Mouse (Mus musculus): ENCODE results near the gene Prkcq. TPM values are rescaled to one million over a fixed set of nuclear protein-coding genes. Genes with fewer than 3 reads are reported as not detected.
A peak's percentile ranks its signal among the peaks of the same experiment; 100 is the strongest.

Gene Prkcq
- polyA plus RNA-seq, 1 experiment, result 3.8 TPM

DNA sequence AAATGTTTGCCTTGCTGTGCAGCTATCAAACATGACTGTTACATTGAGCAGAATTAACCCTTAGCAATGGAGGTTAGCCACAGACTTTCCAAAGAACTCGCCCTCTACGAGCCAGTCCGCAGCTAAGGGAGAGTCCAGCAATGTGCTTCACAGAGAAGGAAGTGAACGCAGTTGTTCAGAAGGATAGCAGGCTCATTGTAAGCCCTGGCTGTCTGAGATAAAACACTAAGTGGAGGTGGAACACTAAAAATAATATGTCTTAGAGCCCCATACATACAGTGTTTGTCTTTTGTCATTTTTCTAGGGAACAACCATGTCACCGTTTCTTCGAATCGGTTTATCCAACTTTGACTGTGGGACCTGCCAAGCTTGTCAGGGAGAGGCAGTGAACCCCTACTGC is 54.6 kb downstream of the Prkcq start:
- TF ChIP-seq CTCF (IDR thresholded peaks at IDR 0.05; ENCODE audit: insufficient read depth, low read length), result no peak
- TF ChIP-seq POLR2A (IDR thresholded peaks at IDR 0.05; ENCODE audit: borderline replicate concordance, extremely low read depth, low read depth, low read length), result no peak
- WGBS, result 70% methylated on average over 7 of the region's 7 CpGs
- no peak overlapping the region for H3K4me3 ChIP-seq (replicated peaks; ENCODE audit: extremely low read depth, low read depth, low read length)
- DNase-seq, result no peak
- no peaks in the 10 kb centered on the region for H3K4me1 ChIP-seq (ENCODE audit: control insufficient read depth, insufficient read depth, low read length)

DNA sequence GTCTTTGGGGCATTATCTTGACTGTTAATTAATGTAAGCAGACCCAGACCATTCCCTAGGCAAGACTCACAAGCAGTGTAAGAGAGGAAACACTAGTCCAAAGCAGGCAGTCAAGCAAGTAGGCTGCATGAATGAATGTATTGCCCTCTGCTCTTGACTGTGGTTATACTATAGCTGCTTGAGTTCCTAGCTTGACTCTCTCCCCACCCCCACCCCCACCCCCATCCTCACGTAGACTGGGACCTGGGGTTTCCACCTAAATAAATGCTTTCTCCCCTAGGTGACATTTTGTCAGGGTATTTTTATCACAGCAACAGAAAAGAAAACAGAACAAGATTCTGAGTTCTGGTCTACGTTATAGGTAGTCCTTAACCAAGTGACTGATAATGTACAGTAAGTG is 57.2 kb downstream of the Prkcq start:
- no peak for DNase-seq
- TF ChIP-seq POLR2A (IDR thresholded peaks at IDR 0.05; ENCODE audit: borderline replicate concordance, extremely low read depth, low read depth, low read length) (no peak), CTCF (IDR thresholded peaks at IDR 0.05; ENCODE audit: insufficient read depth, low read length) (no peak)
- 67% methylated on average over 2 of the region's 2 CpGs for WGBS
- Histone ChIP-seq H3K4me1 (ENCODE audit: control insufficient read depth, insufficient read depth, low read length) (no peaks in the 10 kb centered on the region), H3K4me3 (replicated peaks; ENCODE audit: extremely low read depth, low read depth, low read length) (no peak overlapping the region)

DNA sequence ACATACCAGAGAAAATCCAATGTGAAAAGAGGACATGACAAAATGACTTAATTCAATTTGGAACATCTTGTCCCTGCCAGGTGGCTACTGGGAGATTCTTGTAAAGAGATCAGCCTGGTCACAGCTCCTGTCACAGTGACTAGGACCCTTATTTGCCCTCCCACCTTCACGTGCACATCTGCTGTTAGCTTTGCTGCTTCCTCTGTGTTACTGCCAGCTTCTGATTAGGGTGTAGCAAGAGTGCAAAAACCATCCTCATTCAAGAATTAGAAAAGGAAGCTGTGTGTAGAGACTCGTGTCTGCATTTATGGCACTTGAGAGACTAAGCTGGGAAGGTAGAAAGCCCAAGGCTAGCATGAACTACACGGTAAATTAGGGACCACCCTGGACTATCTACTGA is 59.2 kb downstream of the Prkcq start:
- TF ChIP-seq POLR2A (IDR thresholded peaks at IDR 0.05; ENCODE audit: borderline replicate concordance, extremely low read depth, low read depth, low read length), result no peak
- TF ChIP-seq CTCF (IDR thresholded peaks at IDR 0.05; ENCODE audit: insufficient read depth, low read length), result no peak
- Histone ChIP-seq H3K4me1 (ENCODE audit: control insufficient read depth, insufficient read depth, low read length) (no peaks in the 10 kb centered on the region), H3K4me3 (replicated peaks; ENCODE audit: extremely low read depth, low read depth, low read length) (no peak overlapping the region)
- DNase-seq, result no peak
- 62% methylated on average over 3 of the region's 3 CpGs for WGBS

DNA sequence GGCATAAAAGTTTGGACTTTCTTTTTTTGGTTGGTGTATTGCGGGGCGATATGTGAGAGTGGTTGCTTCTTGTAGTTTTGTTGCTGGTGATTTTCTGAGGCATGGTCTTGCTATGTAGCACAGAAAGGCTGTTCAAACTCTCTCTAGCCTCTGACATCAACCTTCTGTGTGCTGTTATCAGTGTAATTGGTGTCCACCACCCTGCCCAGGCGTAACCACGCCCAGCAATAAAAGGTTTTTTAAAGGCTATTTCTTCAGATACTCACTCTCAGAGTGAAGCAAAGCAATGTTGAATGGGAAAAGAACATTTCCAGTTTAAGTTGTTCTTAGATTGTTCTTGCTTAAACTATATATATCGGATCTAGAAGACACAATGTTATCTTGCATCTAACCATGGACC is 60.1 kb downstream of the Prkcq start:
- no peak for TF ChIP-seq CTCF (IDR thresholded peaks at IDR 0.05; ENCODE audit: insufficient read depth, low read length)
- TF ChIP-seq POLR2A (IDR thresholded peaks at IDR 0.05; ENCODE audit: borderline replicate concordance, extremely low read depth, low read depth, low read length), result no peak
- no peak overlapping the region for H3K4me3 ChIP-seq (replicated peaks; ENCODE audit: extremely low read depth, low read depth, low read length)
- no peak for DNase-seq
- 97% methylated on average over 5 of the region's 5 CpGs for WGBS
- H3K4me1 ChIP-seq (ENCODE audit: control insufficient read depth, insufficient read depth, low read length), result no peaks in the 10 kb centered on the region

DNA sequence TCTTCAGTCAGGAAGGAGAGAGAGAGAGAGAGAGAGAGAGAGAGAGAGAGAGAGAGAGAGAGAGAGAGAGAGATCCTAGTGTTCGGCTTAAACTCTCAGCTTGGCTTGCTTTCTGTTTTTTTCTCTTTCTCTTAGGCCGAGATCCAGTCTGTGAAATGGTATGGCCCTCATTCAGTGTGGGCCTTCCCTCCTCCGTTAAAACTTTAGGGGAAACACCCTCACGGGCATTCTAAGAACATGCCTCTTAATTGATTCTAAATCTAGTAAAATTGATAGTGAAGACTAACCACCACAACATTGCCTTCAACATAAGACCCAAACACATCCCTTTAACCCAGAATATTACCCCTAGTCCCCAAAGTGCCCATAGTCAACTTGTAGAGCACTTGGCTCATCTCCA is 66.3 kb downstream of the Prkcq start:
- 89% methylated on average over 4 of the region's 4 CpGs for WGBS
- DNase-seq, result no peak
- no peak overlapping the region for H3K4me3 ChIP-seq (replicated peaks; ENCODE audit: extremely low read depth, low read depth, low read length)
- H3K4me1 ChIP-seq (ENCODE audit: control insufficient read depth, insufficient read depth, low read length), result no peaks in the 10 kb centered on the region
- TF ChIP-seq POLR2A (IDR thresholded peaks at IDR 0.05; ENCODE audit: borderline replicate concordance, extremely low read depth, low read depth, low read length) (no peak), CTCF (IDR thresholded peaks at IDR 0.05; ENCODE audit: insufficient read depth, low read length) (no peak)

DNA sequence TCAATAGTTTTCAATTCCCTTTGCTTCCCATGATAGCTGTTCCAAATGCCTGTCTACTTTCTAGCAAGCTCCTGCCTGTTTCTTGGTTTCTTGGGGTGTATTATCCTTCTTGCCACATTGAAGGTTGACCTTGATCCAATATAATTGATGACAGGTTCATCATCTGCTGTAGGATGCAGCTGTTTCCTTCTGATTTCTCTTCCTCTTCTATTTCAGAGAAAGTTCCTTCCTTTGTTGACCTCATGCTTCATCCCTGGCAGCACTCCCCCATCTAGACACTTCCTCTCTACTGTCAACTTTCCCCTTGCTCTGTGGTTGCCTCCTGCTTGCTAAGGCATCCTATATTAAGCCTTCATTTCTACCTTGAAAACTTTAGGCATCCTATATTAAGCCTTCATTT is 67.6 kb downstream of the Prkcq start:
- Histone ChIP-seq H3K4me3 (replicated peaks; ENCODE audit: extremely low read depth, low read depth, low read length) (no peak overlapping the region), H3K4me1 (ENCODE audit: control insufficient read depth, insufficient read depth, low read length) (no peaks in the 10 kb centered on the region)
- DNase-seq, result no peak
- TF ChIP-seq CTCF (IDR thresholded peaks at IDR 0.05; ENCODE audit: insufficient read depth, low read length), result no peak
- TF ChIP-seq POLR2A (IDR thresholded peaks at IDR 0.05; ENCODE audit: borderline replicate concordance, extremely low read depth, low read depth, low read length), result no peak

DNA sequence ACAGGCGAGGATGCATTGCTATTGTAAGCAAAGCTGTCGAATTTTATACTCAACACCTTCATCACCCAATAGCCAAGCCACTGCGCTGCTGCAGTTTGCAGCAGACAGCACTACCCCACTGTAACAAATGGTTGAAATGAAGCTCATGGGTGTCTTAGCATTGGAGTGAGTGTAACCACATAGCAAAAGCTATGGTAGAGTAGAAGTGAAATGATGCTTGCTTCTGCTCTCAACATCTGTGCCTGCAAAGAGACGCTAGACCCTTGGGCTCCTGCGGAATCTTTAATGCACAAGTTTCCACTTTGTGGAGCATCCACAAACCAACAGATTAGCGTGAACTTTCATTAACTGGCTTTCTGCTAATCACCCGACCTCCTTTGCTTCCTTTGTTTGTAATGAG is 74.0 kb downstream of the Prkcq start:
- Histone ChIP-seq H3K4me1 (ENCODE audit: control insufficient read depth, insufficient read depth, low read length) (no peaks in the 10 kb centered on the region), H3K4me3 (replicated peaks; ENCODE audit: extremely low read depth, low read depth, low read length) (no peak overlapping the region)
- TF ChIP-seq POLR2A (IDR thresholded peaks at IDR 0.05; ENCODE audit: borderline replicate concordance, extremely low read depth, low read depth, low read length) (no peak), CTCF (IDR thresholded peaks at IDR 0.05; ENCODE audit: insufficient read depth, low read length) (no peak)
- WGBS, result 77% methylated on average over 7 of the region's 7 CpGs
- DNase-seq, result no peak

DNA sequence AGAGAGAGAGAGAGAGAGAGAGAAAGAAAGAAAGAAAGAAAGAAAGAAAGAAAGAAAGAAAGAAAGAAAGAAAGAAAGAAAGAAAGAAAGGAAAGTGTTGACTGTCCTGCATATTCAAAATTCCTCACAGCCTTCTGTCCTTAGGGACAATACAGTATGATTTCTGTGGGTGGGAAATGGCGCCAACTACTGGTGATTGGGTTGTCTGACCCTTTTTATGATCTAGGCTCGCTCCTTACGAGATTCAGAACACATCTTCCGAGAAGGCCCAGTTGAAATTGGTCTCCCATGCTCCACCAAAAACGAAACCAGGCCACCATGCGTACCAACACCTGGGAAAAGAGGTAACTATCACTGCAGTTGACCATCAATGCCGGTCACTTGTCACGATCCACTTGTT is 82.0 kb downstream of the Prkcq start:
- peak; percentile 19 for DNase-seq
- TF ChIP-seq POLR2A (IDR thresholded peaks at IDR 0.05; ENCODE audit: borderline replicate concordance, extremely low read depth, low read depth, low read length) (no peak), CTCF (IDR thresholded peaks at IDR 0.05; ENCODE audit: insufficient read depth, low read length) (0 out of 2 replicates have a peak, but pooled peaks have one; percentile 13)
- Histone ChIP-seq H3K4me3 (replicated peaks; ENCODE audit: extremely low read depth, low read depth, low read length) (no peak overlapping the region), H3K4me1 (ENCODE audit: control insufficient read depth, insufficient read depth, low read length) (no peaks in the 10 kb centered on the region)
- WGBS, result 54% methylated on average over 8 of the region's 8 CpGs

DNA sequence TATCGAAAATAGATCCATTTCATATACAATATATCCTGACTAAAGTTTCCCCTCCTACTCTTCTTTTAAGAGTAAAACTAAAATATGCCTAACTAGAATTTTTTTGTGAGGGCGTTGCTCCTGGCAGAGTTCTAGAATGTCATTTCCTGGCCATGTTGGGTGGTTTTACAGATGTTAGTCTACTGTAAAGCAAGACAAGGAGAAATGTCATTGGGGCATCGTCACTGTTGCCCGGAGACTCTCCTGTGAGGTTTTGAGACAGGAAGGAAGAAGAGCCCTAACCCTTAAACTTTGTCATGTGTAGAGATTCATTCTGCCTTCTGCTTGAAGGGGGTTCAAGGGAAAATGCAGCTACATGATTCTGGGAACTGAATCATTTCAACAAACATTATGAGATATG is 82.5 kb downstream of the Prkcq start:
- no peak for DNase-seq

DNA sequence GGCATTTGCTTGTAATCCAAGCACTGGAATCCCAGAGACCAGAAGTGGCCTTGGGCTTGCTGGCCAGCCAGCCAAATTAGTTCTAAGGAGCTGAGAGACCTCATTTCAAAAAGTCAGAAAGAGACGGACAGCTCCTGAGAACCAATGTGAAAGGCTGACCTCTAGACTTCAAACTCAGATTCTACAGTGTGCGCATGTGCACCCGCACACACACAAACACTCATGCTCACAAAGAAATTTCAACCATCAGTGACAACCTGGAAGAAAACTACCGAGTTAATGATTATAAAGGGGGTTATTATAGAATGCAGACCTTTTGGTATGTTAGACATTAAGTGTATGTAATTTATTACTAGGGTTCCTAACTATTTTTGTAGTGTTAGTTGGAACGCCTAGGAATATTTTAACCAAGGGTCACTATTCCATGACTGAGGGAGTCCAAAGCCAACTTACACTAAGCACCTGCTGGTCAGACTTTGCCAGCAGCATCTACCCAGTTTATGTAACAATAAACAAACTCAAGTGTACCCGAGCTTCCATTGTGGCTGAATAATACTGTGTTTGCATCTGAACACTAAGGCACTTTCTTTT is 85.4 kb downstream of the Prkcq start:
- TF ChIP-seq POLR2A (IDR thresholded peaks at IDR 0.05; ENCODE audit: borderline replicate concordance, extremely low read depth, low read depth, low read length) (no peak), CTCF (IDR thresholded peaks at IDR 0.05; ENCODE audit: insufficient read depth, low read length) (no peak)
- DNase-seq, result no peak
- WGBS, result 77% methylated on average over 6 of the region's 6 CpGs

More for the DNA sequence above, 82.5 kb downstream of the Prkcq start:
- TF ChIP-seq POLR2A (IDR thresholded peaks at IDR 0.05; ENCODE audit: borderline replicate concordance, extremely low read depth, low read depth, low read length) (no peak), CTCF (IDR thresholded peaks at IDR 0.05; ENCODE audit: insufficient read depth, low read length) (no peak)
- no peak overlapping the region for H3K4me3 ChIP-seq (replicated peaks; ENCODE audit: extremely low read depth, low read depth, low read length)
- 80% methylated on average over 4 of the region's 4 CpGs for WGBS
- no peaks in the 10 kb centered on the region for H3K4me1 ChIP-seq (ENCODE audit: control insufficient read depth, insufficient read depth, low read length)

More for the DNA sequence above, 85.4 kb downstream of the Prkcq start:
- no peak overlapping the region for H3K4me3 ChIP-seq (replicated peaks; ENCODE audit: extremely low read depth, low read depth, low read length)
- no peaks in the 10 kb centered on the region for H3K4me1 ChIP-seq (ENCODE audit: control insufficient read depth, insufficient read depth, low read length)
